ENCODE assay signal across 8 mouse cellular contexts in genomic region chr3:96320003-96320402, GRCm38 (mm10). TPM values are rescaled to one million over a fixed set of nuclear protein-coding genes. Genes with fewer than 3 reads are reported as not detected.
A peak's percentile ranks its signal among the peaks of the same experiment; 100 is the strongest.
DNase-seq lines count a peak whose midpoint lies in the region; ATAC-seq and TF ChIP-seq lines count a peak whose summit lies in the region.
"Not testable (repeated sequence)": the region's sequence is repeated elsewhere in the genome, so short reads cannot be mapped to it uniquely, and the experiment has no call there.
"Had no signal": no experiment of that assay in that cellular context is flagged by ENCODE, and none has a peak within 500 bp of the region (broad histone marks: within the 10 kb centered on the region; RNA-seq: fewer than 3 reads in every experiment).

No protein-coding gene starts in this region.

- TF ChIP-seq CTCF in MEL (IDR thresholded peaks at IDR 0.05 in 2 of 3, conservative IDR thresholded peaks at IDR 0.05 in 1 of 3; ENCODE audit: control insufficient read depth in 1 of 3, insufficient read depth in 1 of 3, low read depth in 2 of 3, low read length in 3 of 3, poor library complexity in 1 of 3, severe bottlenecking in 1 of 3): not testable (repeated sequence)

- not testable (repeated sequence) for H3K27me3 ChIP-seq in MEL (ENCODE audit: control insufficient read depth in 1 of 2, insufficient read depth in 2 of 2, low read length in 2 of 2); midbrain, embryonic 11.5 days (ENCODE audit: control insufficient read depth, insufficient read depth, low read length)

- H3K79me2 ChIP-seq in MEL (ENCODE audit: control insufficient read depth, insufficient read depth, low read length, poor library complexity): not testable (repeated sequence)

- not testable (repeated sequence) for H3K36me3 ChIP-seq in MEL (ENCODE audit: control insufficient read depth in 1 of 2, insufficient read depth in 2 of 2, low read length in 2 of 2); midbrain, embryonic 11.5 days (ENCODE audit: control insufficient read depth, insufficient read depth, low read length)

- ATAC-seq in midbrain, embryonic 11.5 days (ENCODE audit: low FRiP score): not testable (repeated sequence)

- H3K4me2 ChIP-seq in midbrain, embryonic 11.5 days: not testable (repeated sequence)

- not testable (repeated sequence) for TF ChIP-seq RAD21 in MEL (IDR thresholded peaks at IDR 0.05; ENCODE audit: low read depth, low read length)

- TF ChIP-seq POLR2A in MEL (IDR thresholded peaks at IDR 0.05; ENCODE audit: control insufficient read depth in 1 of 2, insufficient read depth in 1 of 2, low read depth in 1 of 2, low read length in 2 of 2, poor library complexity in 1 of 2): peak in 1 of 2 experiments; percentile 57; a peak in 1 of 4 replicates

- H3K9me3 ChIP-seq in MEL (replicated peaks; ENCODE audit: insufficient read depth, low read length); midbrain, embryonic 11.5 days (ENCODE audit: control insufficient read depth, low read length): not testable (repeated sequence)

- DNase-seq in MEL (ENCODE audit: low read depth, low spot score): peak; percentile 47
- peak; percentile 46 for DNase-seq in heart, adult 11 months
- DNase-seq in midbrain, embryonic 11.5 days (ENCODE audit: low spot score, missing footprints): peak; percentile 35

- H3K27ac ChIP-seq in MEL (ENCODE audit: control insufficient read depth, low read depth, low read length); midbrain, embryonic 11.5 days (ENCODE audit: low read depth, low read length): not testable (repeated sequence)

- H3K4me1 ChIP-seq in MEL (ENCODE audit: control insufficient read depth in 1 of 2, insufficient read depth in 2 of 2, low read length in 2 of 2); midbrain, embryonic 11.5 days (ENCODE audit: control insufficient read depth, insufficient read depth, low read length): not testable (repeated sequence)

- WGBS in midbrain, embryonic 11.5 days: 89% methylated on average over 11 of the region's 13 CpGs

- not testable (repeated sequence) for H3K9ac ChIP-seq in MEL (ENCODE audit: control insufficient read depth, low read depth, low read length, poor library complexity, severe bottlenecking); midbrain, embryonic 11.5 days (ENCODE audit: low read length)

- not testable (repeated sequence) for TF ChIP-seq EP300 in MEL (IDR thresholded peaks at IDR 0.05; ENCODE audit: low read depth in 1 of 2, low read length in 2 of 2)

- H3K4me3 ChIP-seq in MEL (ENCODE audit: control insufficient read depth in 1 of 2, insufficient read depth in 1 of 2, low read depth in 2 of 2, low read length in 2 of 2); midbrain, embryonic 11.5 days (ENCODE audit: low read depth, low read length): not testable (repeated sequence)

TF ChIP-seq in MEL, 35 proteins besides CTCF, POLR2A, EP300 and RAD21:
- TF ChIP-seq TBP (IDR thresholded peaks at IDR 0.05; ENCODE audit: low read depth, low read length): peak; percentile 85

RNA-seq across cellular contexts. Expression of gene Fcgr1, which starts 26.2 kb away (rescaled TPM):
- 3.4 and 4.7 TPM in 2 replicates for total RNA-seq in MEL (2012; rRNA removed)
- polyA plus RNA-seq in MEL (2012; ENCODE audit: insufficient read depth in 1 of 2, insufficient read length in 2 of 2, low read depth in 1 of 2, low replicate concordance in 2 of 2, missing spikeins in 1 of 2): 1 to 10 TPM in 1 of 2 experiments, not detected in 1; 2.8 TPM
- polyA plus RNA-seq in midbrain, embryonic 11.5 days (2014; fragmentation: Nextera tagmentation; extraction: Ambion mirVana): 1.7 and 2.1 TPM in 2 replicates
- total RNA-seq: CH12.LX, ES-E14 had no signal
- polyA plus RNA-seq: activated CD4-positive, CD25-positive, alpha-beta regulatory T cell, adult 4 months; G1E had no signal

RNA-seq across cellular contexts. Expression of gene Hist2h2bb, which starts 50.5 kb away (rescaled TPM):
- 6,680 and 8,754 TPM in 2 replicates for total RNA-seq in MEL (2012; rRNA removed)
- polyA plus RNA-seq in MEL (2012; ENCODE audit: insufficient read depth in 1 of 2, insufficient read length in 2 of 2, low read depth in 1 of 2, low replicate concordance in 2 of 2, missing spikeins in 1 of 2): 10 to 100 TPM in 1 of 2 experiments, not detected in 1; 11.2 TPM
- 18.3 and 26.8 TPM in 2 replicates for polyA plus RNA-seq in midbrain, embryonic 11.5 days (2014; fragmentation: Nextera tagmentation; extraction: Ambion mirVana)
- polyA plus RNA-seq: adrenal gland, adult 2 months had no signal

RNA-seq across cellular contexts. Expression of gene Hist2h3b, which starts 51.5 kb away (rescaled TPM):
- 3,962 and 5,017 TPM in 2 replicates for total RNA-seq in MEL (2012; rRNA removed)
- polyA plus RNA-seq in MEL (2012; ENCODE audit: insufficient read depth in 1 of 2, insufficient read length in 2 of 2, low read depth in 1 of 2, low replicate concordance in 2 of 2, missing spikeins in 1 of 2): 10 to 100 TPM in 1 of 2 experiments, not detected in 1; 71.7 TPM
- 94.4 and 97.1 TPM in 2 replicates for polyA plus RNA-seq in midbrain, embryonic 11.5 days (2014; fragmentation: Nextera tagmentation; extraction: Ambion mirVana)

RNA-seq across cellular contexts. Expression of gene Hist2h4, which starts 56.9 kb away (rescaled TPM):
- total RNA-seq in MEL (2012; rRNA removed): 195 and 290 TPM in 2 replicates
- 1 to 10 TPM in 1 of 2 experiments, not detected in 1; 1.5 TPM for polyA plus RNA-seq in MEL (2012; ENCODE audit: insufficient read depth in 1 of 2, insufficient read length in 2 of 2, low read depth in 1 of 2, low replicate concordance in 2 of 2, missing spikeins in 1 of 2)
- polyA plus RNA-seq in midbrain, embryonic 11.5 days (2014; fragmentation: Nextera tagmentation; extraction: Ambion mirVana): 5.0 and 5.4 TPM in 2 replicates
